Mouse (Mus musculus) urinary bladder, postnatal 10 days (tissue): ENCODE data around the gene Prame.
"Not testable (repeated sequence)": the region's sequence is repeated elsewhere in the genome, so short reads cannot be mapped to it uniquely, and the experiment has no call there.

Source experiments
- DNase-seq: peaks from one replicate; pipeline ENCODE4 v3.0.0; 2022; ENCODE audit warnings: low spot score

Gene Prame

GRCm38 (mm10) chrX:135627605-135628004 is at the start of gene Prame:
Gene Prame (minus strand): TSS chrX:135627705.
- no peak for DNase-seq

DNA sequence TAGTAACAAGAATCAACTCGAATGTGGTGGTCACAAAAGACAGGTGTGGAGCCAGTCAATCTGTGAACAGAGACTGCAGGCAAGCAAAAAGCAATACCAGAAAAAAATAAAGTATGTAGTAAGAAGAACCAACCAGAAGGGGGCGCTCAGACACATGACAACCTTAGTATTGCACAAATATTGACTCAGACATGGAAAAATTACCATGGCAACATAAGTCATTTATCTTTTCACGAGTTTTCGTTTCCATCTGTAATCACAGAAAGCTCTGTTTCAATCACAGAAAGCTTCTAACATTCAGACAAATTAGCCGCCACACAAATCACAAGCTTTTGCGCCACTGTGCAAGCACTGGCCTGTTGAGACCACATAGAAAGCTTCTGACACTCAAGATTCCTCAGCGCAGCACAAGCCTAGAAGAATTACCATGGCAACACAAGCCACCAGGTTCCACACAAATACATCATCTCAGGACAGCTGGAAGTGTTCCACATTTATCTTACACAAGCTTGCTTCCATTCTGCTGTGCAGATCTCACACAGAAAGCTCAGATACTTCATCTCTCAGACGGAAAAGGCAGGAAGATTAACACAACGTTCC is 24.8 kb upstream of the Prame start:
- DNase-seq, result no peak

DNA sequence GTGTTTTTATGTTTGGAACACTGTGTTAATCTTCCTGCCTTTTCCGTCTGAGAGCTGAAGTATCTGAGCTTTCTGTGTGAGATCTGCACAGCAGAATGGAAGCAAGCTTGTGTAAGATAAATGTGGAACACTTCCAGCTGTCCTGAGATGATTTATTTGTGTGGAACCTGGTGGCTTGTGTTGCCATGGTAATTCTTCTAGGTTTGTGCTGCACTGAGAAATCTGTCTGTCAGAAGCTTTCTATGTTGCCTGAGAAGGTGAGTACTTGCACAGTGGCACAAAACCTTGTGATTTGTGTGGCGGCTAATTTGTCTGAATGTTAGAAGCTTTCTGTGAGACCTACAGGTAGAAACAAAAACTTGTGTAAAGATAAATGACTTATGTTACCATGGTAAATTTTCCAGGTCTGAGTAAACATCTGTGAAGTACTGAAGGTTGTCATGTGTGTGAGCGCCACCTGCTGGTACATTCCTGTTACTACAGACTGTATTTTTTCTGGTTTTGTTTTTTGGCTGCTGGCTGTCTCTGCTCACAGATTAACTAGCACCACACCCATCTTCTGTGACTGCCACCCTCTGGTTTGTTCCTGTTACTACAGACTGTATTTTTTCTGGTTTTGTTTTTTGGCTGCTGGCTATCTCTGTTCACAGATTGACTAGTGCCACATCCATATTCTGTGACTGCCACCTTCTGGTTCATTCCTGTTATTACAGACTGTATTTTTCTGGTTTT is 26.0 kb downstream of the Prame start:
- not testable (repeated sequence) for DNase-seq

DNA sequence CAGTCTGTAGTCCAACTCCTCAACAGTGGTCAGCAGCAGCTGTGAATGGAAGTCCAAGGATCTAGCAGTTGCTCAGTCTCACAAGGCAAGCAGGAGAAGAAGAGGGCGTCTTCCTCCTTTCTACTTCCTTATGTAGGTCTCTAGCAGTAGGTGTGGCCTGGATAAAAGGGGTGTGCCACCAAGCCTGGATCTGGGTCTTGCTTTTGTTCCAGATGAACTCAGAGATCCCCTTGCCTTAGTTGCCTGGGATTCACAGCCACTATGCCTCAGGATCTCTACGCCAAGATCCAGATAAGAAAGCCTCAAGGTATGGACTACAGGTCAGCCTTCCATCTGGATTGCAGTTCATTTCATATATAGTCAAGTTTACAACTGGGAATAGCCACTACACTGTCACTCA is 28.8 kb downstream of the Prame start, which contains the start of gene Nxf7:
Gene Nxf7 (minus strand): TSS at position 101 of the 400 bp plus-strand sequence.
- no peak for DNase-seq

DNA sequence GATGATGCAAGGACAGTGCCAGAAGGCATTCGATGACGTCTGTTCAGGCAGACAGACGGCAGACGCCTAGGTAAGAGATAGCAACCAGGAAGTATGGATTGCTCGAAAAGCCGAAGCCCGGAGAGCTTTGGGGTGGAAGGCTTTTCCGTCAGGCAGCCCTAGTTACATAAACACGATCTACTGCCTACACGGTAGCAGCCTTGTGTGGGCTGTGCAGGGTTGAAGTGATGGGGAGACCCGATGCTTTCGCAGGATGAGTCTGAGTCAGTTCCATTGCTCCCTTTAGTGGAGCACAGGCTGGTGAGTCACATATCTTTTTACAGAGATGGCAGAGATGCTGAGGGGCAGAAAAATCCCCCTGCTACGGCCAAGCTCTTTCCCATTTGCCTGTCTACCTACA is 29.4 kb downstream of the Prame start:
- DNase-seq, result no peak

DNA sequence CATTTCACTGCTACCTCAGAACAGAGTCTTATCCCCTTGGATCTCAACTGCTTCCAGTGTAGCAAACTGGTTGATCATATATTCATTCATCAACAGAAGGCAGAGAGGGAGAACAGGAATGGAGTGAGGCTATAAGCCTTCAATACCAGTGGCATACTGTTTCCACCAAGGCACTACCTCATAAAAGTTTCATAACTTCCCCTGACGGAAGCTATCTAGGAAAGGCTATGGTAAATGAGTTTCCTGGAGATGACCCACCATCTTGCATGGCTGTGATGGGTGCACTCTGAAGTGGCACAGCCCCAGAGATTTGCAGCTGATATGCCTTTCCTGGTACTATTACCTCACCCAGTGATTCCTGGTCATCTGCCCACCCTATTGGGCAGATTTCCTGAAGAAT is 51.1 kb downstream of the Prame start:
- no peak for DNase-seq

- DNase-seq, result not testable (repeated sequence)
Observed at GRCm38 (mm10) chrX:135574958-135575628, 52.4 kb downstream of the Prame start.

GRCm38 (mm10) chrX:135574261-135574957 is 53.1 kb downstream of the Prame start:
- not testable (repeated sequence) for DNase-seq

- not testable (repeated sequence) for DNase-seq
Observed at GRCm38 (mm10) chrX:135569467-135569866, 58.0 kb downstream of the Prame start.

DNA sequence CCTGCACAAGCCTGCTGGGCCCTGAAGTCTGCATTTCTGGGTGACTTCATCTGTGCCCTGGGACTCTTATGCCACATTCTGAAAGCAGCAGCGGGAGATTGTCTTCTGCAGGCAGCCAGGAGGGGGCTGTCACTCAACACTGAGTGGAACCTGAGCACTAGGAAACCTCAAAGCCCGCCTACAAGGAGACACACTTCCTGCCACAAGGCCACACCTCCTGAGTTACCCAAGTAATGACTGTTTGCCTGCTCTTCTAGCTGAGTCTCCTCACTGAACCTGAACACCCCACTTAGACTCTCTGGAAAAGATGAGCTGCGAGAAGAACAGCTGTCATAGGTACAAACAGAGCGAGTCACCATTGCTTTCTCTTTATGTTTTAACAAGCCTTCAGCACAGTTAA is 62.6 kb downstream of the Prame start:
- not testable (repeated sequence) for DNase-seq
